Mouse (Mus musculus): ENCODE measurements around the gene Polr3e.
"Not testable (repeated sequence)": the region's sequence is repeated elsewhere in the genome, so short reads cannot be mapped to it uniquely, and the experiment has no call there.

Gene Polr3e

DNA sequence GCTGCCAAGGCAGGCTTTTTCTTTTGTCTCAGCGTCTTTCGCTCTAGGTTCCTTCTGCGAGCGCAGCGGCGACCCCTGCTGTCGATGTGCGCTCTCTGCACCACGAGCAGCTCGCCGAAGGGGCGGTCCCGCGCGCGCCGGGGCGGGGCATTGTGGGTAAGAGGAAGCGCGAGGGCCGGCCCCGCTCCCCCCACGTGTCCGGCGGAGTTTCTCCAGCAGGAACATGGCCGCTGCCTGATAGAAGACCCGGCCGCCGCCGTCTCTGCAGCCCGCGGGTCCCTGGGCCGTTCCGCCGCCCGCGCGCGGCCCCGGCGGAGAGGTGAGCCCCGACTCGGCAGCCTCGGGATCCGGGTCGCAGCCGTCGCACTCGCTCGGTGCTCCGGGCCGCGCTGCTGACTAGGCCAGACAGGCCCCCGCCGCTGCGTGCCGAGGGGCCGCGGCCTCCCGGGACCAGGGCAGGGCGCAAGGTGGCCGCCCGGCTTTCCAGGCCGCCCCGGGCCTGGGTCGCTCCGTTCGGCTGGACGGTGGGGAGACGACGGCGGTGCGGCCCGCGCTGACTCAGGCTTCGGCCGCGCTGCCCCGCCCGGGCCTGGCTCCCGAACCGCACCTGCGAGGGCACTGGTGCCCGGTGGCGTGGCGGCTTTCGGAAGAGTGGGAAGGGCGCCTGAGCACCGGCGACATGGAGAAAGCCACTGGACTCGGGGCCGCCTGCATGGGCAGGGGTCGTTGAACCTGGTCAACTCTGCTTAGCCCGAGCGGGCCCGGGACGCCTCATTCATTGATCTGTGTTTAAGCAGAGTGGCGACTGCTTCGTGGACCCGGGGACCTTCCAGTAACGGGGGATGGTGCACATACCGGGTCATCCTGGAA lies at the start of gene Polr3e:
TSS of gene Polr3e (plus strand) at position 153 of the 870 bp plus-strand sequence.
- DNase-seq: peak; percentile 99

DNA sequence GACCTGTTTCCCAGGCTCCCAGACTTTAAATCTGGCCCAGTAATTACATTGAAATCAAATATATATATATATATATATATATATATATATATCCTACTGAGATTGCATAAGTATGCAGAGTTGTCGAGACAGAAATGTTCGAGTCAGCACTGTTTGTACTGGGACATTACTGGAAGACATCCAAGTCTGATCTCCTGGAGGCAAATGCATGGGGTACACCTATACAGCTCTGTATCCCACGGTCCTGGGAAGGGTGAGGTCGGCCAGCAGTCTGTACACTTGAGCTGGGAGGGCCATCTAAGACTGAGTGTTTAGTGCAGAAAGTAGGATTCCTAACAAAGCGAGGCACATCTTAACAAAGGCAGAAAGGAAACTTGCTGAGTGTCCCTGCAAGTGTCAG lies 47.7 kb upstream of the Polr3e start:
- no peak for DNase-seq

DNA sequence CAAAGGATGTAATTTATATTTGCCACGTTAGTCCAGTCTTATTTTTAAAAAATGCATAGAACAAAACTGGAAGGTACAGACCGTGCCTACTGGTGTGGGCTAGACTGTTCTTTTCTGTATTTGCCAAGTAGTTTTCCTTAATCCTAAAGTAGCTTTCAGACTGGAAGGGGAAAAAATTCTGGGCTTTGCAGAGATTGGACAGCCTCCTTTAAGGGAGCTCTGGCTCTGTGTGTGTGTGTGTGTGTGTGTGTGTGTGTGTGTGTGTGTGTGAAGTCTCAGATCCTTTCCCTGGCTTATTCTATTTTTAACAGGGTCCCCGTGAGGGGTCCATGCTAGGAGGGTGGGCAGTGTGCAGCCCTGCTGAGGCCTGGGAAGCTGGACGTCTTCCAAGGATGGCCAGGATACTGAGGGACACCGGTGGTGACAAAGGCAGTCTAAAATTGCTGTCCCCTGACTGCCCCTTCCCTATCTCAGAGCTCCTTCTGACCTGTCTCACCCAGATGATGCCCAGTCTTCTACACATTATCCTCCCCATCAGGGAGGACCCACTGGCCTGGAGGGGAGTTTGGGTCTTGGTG lies 47.0 kb upstream of the Polr3e start:
- no peak for DNase-seq

DNA sequence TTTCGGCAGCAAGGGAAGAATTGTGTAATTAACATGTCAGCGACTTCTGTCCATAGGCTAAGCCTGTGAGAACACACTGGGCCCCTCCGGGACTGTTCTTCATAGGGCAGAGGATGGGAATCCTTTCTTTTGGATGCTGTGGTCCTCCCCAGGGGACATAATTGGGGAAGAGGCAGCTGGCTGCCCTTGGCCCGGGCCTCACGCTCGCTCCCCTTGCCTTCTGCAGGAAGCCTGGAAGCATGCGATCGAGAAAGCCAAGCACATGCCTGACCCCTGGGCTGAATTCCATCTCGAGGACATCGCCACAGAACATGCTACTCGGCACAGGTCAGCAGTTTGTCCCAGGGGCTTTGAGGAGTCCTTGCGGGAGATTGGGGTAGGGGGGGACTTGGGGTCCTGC lies 44.5 kb upstream of the Polr3e start:
- no peak for DNase-seq

DNA sequence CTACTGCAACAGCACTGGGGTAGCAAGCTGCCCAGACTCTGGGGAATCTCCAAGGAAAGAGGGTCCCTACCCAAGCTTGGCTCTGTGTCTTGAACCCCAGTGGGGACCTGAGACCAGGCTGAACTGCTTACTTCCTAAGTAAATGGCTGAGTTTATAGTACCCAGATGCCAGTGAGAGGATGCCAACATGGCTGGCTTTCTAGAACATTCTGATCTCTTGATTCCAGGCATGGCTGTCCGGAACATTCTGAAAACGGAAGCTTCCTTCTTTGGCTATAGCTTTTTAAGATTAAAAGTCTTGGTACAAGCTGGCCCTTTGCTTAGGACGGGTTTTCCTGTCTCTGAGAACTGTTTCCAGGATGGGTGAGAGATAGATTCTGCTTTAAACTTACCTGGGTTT lies 43.5 kb upstream of the Polr3e start:
- no peak for DNase-seq

DNA sequence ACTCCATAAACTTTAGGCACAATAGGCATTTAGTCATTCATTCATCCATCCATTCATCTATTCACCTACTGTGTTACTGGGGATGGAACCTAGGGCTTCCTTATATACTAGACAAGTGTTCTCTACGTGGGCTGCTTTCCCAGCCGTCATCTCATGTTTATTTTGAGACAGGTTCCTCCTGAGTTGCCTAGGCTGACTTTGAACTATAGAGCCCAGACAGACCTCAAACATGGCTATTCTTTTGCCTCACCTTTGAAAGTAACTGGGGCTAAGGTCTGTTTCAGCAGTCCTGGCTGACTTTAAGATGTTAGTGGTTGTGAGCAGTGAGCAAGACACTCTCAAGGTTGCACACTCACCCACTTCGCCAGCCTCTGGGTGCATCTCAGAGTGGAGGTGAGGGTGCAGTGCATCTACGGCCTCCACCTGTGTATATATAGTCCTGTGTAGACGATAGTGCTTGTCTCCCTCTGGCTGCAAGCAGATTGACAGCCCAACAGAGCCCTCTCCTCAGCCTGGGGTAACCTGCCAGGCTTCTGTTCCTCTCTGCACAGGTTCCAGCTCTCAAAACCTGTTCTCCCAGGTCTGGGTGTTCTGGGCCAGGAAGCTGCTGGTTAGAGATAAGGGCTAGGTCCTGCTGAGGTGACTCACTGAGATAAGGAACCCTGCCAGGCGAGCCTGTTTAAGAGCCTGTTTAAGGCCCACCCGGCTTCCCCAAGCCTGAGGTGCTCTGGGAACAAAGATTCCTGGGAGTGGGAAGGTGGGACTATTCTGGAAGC lies 42.6 kb upstream of the Polr3e start:
- DNase-seq: peak; percentile 26

DNA sequence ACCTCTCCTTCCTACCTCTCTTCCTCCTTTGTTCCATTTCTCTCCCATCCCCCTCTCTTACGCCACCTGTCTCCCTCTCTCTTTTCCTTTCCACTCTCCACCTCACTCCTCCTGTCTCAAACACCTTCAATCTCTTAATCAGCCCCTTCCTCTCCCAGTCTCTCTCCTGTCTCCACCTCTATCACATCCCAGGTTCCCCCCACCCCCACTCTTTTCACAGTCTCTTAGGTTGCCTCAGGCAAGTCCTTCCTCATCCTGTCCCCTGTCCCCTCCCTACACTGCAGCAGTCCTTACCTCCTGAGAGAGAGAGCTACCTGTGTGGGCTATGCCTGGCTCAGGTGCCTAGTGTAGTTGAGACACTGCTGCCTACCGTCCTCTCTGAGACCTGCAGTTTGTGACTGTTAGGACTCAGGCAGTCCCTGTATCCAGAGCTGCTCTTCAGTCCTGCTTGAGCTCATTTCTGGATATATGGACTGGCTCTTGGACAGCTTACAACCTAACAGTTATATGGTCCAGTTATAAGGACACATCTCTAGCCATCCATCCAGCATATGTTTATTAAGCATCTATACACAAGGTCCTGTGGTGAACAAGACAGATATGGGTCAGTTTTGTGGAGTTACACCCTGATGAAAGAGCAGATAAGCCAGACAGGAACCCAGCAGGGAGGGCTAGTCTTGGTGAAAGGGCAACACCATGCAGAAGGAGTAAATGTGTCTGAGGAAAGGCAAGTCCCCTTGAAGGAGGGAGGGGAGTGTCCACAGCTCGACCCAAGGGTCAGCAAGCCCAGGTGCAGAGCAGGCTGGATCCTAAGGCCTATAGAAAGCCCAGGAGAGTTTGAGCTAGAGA lies 41.8 kb upstream of the Polr3e start:
- no peak for DNase-seq

DNA sequence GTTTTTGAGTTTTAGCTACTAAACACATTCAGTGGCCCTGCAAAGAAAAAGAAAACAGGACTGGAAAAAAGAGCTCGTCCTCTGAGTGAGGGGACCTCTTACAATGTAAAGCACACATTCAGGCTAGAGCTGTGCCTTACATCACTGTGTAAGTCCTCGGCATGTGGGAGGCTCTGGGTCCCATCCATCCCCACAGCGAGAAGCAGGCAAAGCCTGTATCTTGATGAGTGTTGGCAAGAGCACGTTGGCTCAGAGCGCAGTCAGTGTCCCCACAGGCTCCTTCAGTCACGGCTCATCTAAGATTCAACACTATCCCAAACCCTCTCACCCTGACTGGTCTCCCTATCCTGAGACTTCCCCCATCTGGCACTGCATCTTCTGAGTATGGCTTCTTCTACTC lies 39.3 kb upstream of the Polr3e start:
- DNase-seq: no peak

DNA sequence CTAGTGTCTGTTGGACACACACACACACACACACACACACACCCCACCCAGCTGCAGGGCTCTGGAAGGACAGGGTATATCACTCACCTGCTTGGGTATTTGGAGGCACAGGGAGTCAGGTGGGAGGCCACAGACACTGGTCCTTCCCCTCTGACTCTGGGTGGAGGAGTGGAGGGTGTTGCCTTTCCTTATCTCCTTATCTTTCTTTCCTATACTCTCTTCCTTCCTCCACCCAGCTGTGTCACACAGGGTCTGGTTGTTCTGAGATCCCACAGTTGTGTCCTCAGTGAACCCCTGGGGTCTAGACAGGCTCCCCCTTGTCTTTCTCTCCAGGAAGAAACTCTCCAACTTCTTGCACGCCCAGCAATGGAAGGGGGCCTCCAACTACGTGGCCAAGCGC lies 37.6 kb upstream of the Polr3e start:
- DNase-seq: no peak

DNA sequence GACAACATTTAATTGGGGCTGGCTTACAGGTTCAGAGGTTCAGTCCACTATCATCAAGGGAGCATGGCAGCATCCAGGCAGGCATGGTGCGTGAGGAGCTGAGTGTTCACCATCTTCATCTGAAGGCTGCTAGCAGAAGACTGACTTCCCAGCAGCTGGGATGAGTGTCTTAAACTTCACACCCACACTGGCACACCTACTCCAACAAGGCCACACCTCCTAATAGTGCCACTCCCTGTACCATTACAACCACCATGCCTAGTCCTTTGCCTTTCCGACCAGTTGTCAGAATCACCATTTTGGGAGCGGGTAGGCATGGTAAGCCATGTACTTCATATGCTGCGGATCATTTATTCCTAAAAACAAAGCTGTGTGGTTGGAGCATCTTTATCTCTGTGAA lies 36.8 kb upstream of the Polr3e start:
- DNase-seq: no peak

DNA sequence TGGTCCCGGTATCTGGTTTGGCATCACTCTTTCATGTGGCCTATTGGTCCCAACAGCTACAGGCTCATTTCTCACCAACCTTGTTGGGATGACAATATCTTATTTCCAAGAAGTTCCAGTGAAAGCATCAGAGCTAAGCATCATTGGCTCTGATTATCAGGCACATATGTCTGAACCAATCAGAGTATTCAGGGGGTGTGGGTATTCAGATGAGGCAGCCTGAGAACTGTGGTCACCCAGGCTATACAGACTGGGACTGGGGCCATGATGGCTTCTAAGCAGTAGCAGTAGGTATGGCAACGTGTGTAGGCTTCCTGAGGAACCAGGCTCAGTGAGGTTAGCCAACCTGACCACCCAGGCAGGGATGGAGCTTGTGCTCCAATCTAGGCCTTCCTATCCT lies 36.1 kb upstream of the Polr3e start:
- DNase-seq: no peak

DNA sequence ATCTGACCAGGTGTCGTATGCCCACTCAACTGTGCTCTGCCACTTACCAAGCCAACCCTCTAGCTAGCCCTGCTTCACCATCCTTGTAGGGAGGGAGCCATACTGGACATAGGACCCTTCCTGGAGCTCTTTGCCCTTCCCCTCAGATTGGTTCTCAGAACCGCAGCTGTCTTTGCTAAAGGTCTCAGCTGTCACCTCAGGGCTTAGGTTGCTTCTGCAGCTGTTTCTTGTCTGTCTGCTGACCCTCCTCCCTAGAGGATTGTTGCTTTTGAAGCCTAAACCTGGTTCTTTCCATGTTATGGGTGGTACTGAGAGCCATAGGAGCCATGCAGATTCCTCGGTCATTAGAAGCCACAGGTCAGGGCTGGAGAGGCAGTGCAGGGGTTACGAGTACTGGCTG lies 34.9 kb upstream of the Polr3e start:
- no peak for DNase-seq

DNA sequence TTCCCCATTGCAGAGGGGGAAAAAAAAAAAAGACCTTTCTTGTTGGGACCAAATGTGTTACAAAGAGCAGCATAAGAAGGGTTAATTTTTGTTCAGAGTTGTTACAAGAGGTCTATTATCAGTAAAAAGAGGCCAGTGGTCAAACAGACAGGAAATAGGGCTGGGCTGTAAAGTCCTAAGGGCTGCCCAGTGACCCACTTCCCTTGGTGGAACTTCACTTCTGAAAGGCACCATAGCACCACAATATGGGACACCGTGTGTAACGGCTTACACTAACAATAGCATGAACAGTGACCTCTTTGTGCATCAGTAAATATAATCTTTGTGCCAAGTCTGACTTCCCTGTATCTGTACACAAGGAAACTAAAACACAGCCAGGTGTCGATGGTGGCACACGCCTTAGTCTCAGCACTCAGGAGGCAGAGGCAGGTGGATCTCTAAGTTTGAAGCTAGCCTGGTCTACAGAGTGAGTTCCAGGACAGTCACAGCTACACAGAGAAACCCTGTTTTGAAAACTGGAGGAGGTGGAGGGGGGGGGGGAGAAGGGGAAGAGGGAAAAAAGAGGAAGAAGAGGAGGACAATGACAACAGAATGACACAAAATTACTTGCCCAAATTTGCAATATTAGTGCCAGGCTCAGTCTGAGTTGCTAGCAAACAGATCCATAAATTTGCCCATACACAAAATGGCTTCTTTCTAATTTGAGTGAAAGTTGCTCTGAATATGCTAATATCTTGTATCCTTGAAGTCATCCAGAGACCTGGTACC lies 33.8 kb upstream of the Polr3e start:
- no peak for DNase-seq

DNA sequence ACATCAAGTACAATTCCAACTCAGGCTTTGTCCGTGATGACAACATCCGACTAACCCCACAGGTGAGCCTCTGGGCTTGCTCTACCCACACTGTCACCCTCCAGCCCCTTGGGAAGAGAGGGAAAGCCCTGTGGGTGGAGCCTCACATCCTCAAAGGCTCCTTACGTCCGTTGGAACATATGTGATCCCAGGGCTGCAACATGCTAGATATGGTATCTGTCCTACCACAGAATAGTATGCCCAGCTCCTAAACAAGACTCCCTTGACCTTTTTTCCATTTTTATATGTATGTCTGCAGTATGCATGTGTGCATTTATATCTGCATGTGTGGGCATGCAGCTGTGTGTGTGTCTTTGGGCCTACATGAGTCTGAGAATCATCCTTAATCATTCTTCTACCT lies 32.8 kb upstream of the Polr3e start:
- DNase-seq: no peak

DNA sequence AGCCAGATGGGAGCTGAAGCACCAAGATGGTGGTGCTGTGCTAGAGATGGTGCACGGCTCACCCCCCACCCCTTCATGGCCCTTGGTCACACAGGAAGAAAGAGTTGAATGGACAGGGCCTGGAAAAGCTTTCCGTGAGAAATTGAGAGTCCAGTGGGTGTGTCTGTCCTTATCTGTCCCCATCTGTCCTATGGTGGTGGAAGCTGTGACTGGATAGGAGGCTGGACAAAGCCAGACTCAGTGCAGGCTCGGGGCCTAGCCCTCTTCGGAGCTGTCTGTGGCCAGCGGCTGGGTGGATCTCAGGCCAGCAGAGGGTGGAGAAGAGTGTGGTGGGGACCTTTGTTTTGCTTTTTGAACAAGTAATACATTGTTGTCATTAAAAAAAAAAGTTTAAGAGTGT lies 24.4 kb upstream of the Polr3e start:
- no peak for DNase-seq

DNA sequence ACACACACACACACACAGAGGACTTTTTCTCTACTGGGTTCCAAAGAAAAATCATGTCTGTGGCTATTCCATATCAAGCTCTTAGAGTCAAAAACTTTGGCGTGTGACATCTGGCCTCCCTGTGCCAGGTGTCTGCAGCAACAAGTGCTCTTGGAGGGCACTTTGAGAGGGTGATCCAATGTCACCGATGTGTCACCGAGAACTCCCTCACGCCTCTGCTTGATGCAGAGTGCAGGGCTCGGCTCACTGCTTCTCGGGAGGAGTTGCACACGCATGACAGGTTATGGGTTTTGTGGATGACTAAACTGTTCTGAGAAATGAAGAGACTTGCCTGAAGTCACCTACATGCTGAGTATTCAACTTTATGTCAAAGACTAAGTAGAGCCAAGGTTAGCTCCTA lies 20.5 kb upstream of the Polr3e start:
- DNase-seq: no peak

DNA sequence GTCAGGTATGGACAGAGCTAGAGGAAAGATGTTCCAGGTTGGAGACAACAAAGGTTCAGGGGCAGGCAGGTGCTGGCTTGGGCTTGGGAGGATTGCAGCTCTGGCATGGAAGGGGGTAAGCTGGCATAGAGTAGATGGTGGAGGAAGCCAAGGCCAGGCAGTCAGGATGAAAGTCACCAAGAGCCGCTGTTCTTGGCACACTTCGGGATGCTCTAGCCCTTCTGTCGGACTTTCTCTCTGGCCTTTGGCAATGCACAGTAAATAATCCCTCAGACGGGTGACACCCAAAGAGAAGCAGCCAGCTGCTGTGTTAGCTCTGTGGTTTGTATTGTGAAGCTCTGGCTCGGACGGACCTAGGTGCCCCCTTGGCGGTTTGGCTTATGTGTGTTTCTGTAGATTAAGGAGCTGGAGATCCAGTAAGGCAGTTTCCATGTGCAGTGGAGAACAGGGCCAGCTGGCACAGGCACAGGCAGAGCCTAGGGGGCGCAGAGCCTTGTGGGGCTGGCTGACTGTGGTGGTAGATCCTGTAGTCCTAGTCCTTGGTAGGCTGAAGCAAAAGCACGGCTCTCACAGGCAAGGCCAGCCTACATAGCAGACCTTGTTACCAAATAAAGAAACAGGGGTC lies 19.7 kb upstream of the Polr3e start:
- no peak for DNase-seq

DNA sequence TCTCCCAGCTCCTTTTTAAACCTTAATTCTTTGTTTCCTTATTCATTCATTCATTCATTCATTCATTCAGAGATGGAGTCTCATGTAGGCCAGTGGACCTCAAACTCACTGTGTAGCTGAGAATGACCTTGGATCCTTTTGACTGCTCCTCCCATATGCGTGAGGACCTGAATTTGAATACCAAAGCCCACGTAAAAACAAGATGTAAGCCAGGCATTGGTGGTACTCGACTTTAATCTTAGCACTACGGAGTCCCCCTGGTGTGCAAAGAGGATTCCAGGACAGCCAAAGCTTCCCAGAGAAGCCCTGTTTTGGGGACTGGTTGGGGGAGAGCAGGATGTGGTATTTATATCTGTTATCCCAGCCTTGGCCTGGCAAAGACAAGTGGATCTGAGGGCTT lies 17.4 kb upstream of the Polr3e start:
- DNase-seq: no peak

DNA sequence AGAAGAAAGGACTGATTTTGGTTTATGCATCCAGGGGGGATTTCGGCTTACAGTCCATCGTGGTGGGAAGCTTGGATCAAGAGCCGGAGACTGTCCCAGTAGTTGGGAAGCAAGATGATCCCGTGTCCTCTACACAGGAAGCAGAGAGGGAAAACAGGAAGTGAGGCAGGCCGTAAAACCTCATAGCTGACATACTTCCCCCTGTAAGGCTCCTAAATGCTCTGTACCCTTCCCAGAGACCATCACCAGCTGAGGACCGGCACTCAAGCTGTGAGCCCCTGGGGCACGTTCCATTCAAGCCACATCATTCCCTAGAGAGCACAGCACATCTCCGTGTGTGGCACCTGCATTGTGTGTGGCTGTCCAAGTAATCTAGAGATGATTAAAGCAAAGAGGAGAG lies 15.8 kb upstream of the Polr3e start:
- DNase-seq: no peak

DNA sequence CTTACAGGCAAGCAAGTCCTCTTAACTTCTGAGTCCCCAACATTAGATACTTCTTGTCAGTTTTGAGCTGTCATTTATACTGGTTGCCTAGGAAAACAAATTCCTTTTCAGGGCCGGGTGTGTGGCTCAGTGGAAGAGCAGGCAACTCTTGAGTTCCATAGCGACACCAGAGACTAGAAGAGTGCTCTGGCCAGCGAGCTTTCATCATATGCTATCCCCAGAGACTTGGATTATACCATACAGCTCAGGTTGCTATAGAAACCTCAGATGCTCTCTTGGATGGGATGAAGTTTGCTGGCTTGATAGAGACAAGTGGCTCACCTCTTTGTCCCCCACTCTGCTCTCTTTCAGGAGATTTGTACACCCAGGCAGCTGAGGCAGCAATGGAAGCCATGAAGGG lies 14.6 kb upstream of the Polr3e start:
- DNase-seq: no peak

DNA sequence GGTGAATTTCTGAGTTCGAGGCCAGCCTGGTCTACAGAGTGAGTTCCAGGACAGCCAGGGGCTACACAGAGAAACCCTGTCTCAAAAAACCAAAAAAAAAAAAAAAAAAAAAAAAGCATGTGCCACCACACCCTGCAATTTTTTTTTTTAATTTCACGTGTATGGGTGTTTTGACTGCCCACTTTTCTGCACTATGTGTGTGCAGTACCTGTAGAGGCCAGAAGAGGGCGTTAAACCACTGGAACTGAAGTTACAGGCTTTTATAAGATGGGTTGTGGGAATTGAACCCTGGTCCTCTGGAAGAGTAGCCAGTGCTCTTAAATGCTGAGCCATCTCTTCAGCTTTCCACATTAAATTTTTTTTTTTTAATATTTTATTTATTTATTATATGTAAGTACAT lies 7.4 kb upstream of the Polr3e start:
- not testable (repeated sequence) for DNase-seq

DNA sequence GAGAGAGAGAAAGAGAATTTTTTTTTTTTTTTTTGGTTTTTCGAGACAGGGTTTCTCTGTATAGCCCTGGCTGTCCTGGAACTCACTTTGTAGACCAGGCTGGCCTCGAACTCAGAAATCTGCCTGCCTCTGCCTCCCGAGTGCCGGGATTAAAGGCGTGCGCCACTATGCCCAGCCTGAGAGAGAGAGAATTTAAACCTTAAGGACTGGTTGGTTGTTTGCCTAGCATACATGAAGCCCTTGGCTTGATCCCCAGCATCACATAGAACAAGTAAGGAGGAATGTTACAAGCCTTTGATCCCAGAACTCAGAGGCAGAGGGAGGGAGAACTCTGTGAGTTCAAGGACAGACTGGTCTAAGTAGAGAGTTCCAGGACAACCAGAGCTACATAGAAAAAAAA lies 6.3 kb upstream of the Polr3e start:
- DNase-seq: not testable (repeated sequence)
